Mouse (Mus musculus) olfactory bulb, adult 2 months (tissue): ENCODE results near the gene Scn3b.

Experiments
- CTCF ChIP-seq: fragments of 200-500 bp; IDR thresholded peaks from 2 replicates; pipeline ENCODE4 v1.5.1; 2012; ENCODE audit warnings: low read depth, mild to moderate bottlenecking, low read length, moderate library complexity; ENCODE audit not compliant: insufficient read depth
- POLR2A ChIP-seq: fragments of 200-500 bp; IDR thresholded peaks from 2 replicates; pipeline ENCODE4 v1.6.1; 2012; ENCODE audit warnings: mild to moderate bottlenecking, low read depth, low read length, moderate library complexity; ENCODE audit not compliant: insufficient read depth

DNA sequence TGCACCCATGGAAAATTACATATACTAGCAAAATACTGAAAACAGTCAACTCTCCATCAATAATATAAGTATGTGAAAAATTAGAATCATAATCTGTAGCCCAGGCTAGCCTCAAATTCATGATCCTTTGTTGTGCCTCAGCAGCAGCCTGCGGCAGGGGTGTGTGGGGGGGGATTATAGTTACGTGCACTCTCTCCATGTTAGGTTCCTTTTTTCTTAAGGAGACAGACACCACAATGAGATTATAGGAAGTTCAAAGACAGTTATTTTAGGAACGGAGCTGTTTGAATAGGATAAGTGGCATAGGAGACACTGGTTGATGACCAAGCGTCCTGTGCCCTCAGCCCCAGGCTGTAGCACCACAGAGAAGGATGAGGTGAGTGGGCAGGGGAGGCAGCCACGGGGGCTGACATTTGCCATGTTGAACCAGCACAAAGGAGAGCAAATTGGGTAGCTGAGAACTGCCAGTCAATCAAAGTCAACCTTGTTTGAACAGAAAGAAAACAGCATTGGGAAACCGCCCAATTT lies 40.1 kb upstream of the Scn3b start:
- TF ChIP-seq CTCF (no peak), POLR2A (no peak)
